Mouse (Mus musculus) cortical plate, adult 2 months (tissue): ENCODE data around the gene Rnaseh2a.

Experiments used
- CTCF ChIP-seq: fragments of 200-500 bp; IDR thresholded peaks from 2 replicates; pipeline ENCODE4 v1.5.1; 2011; ENCODE audit warnings: mild to moderate bottlenecking, control low read depth, low read length; ENCODE audit not compliant: insufficient read depth; ENCODE audit errors: extremely low read depth
- POLR2A ChIP-seq: fragments of 200-500 bp; IDR thresholded peaks from 2 replicates; pipeline ENCODE4 v1.6.1; 2011; ENCODE audit warnings: mild to moderate bottlenecking, low read length, control low read depth; ENCODE audit not compliant: insufficient read depth; ENCODE audit errors: extremely low read depth

GRCm38 (mm10) chr8:84908421-84909161 is 61.0 kb downstream of the Rnaseh2a start, which contains the start of gene Dnase2a:
- TF ChIP-seq CTCF (no peak), POLR2A (no peak)
